Mouse (Mus musculus): ENCODE data around the gene Fbxl17.

Fbxl17 gene

GRCm38 (mm10) chr17:63037562-63037961 is 462.3 kb downstream of the Fbxl17 start:
- DNase-seq = no peak

- DNase-seq = no peak
These were observed 466.7 kb downstream of the Fbxl17 start for GRCm38 (mm10) chr17:63033141-63033540.

- no peak for DNase-seq
These were observed 470.7 kb downstream of the Fbxl17 start for GRCm38 (mm10) chr17:63029105-63029504.

- DNase-seq = peak; percentile 37 to 63
These were observed 474.6 kb downstream of the Fbxl17 start for GRCm38 (mm10) chr17:63025238-63025637.

GRCm38 (mm10) chr17:63017605-63018167 is 482.1 kb downstream of the Fbxl17 start:
- DNase-seq = no peak

- no peak for DNase-seq
These were observed 487.3 kb downstream of the Fbxl17 start for GRCm38 (mm10) chr17:63012571-63012923.

GRCm38 (mm10) chr17:63011893-63012570 is 487.8 kb downstream of the Fbxl17 start:
- peak; percentile 51 to 55 for DNase-seq

GRCm38 (mm10) chr17:63010830-63011229 is 489.0 kb downstream of the Fbxl17 start:
- DNase-seq = no peak

- no peak for DNase-seq
These were observed 491.0 kb downstream of the Fbxl17 start for GRCm38 (mm10) chr17:63008788-63009187.

GRCm38 (mm10) chr17:63008277-63008676 is 491.5 kb downstream of the Fbxl17 start:
- peak; percentile 58 to 68 for DNase-seq

GRCm38 (mm10) chr17:63007876-63008275 is 491.9 kb downstream of the Fbxl17 start:
- peak in 1 of 2 experiments; percentile 37 for DNase-seq

All from cerebellum, postnatal 10 days (tissue).